Mouse (Mus musculus) cortical plate, adult 2 months (tissue): ENCODE results near the gene Nos3. TPM values are rescaled to one million over a fixed set of nuclear protein-coding genes. Genes with fewer than 3 reads are reported as not detected.

ENCODE experiments used
- H3K27ac ChIP-seq: fragments of 200-500 bp; 2 replicates; pipeline ENCODE4 v1.5.1; 2012; ENCODE audit warnings: low read length, control low read depth, inconsistent platforms; ENCODE audit not compliant: insufficient read depth
- H3K4me1 ChIP-seq: fragments of 200-500 bp; 2 replicates; pipeline ENCODE4 v1.6.1; 2011; ENCODE audit warnings: low read length; ENCODE audit not compliant: control insufficient read depth, insufficient read depth
- H3K4me3 ChIP-seq: fragments of 200-500 bp; 2 replicates; pipeline ENCODE4 v1.5.1; 2011; ENCODE audit warnings: mild to moderate bottlenecking, low read length, control low read depth; ENCODE audit not compliant: insufficient read depth
- CTCF ChIP-seq: fragments of 200-500 bp; IDR thresholded peaks from 2 replicates; pipeline ENCODE4 v1.5.1; 2011; ENCODE audit warnings: mild to moderate bottlenecking, control low read depth, low read length; ENCODE audit not compliant: insufficient read depth; ENCODE audit errors: extremely low read depth
- POLR2A ChIP-seq: fragments of 200-500 bp; IDR thresholded peaks from 2 replicates; pipeline ENCODE4 v1.6.1; 2011; ENCODE audit warnings: mild to moderate bottlenecking, low read length, control low read depth; ENCODE audit not compliant: insufficient read depth; ENCODE audit errors: extremely low read depth
- polyA plus RNA-seq: library from polyadenylated mRNA; depleted of rRNA; stranded (reverse); fragments of >200 nt; gene quantifications from 2 replicates; pipeline ENCODE4 v1.2.3, GENCODE M21; 2012

Nos3 gene
- polyA plus RNA-seq, 1 experiment: 10.4 TPM

DNA sequence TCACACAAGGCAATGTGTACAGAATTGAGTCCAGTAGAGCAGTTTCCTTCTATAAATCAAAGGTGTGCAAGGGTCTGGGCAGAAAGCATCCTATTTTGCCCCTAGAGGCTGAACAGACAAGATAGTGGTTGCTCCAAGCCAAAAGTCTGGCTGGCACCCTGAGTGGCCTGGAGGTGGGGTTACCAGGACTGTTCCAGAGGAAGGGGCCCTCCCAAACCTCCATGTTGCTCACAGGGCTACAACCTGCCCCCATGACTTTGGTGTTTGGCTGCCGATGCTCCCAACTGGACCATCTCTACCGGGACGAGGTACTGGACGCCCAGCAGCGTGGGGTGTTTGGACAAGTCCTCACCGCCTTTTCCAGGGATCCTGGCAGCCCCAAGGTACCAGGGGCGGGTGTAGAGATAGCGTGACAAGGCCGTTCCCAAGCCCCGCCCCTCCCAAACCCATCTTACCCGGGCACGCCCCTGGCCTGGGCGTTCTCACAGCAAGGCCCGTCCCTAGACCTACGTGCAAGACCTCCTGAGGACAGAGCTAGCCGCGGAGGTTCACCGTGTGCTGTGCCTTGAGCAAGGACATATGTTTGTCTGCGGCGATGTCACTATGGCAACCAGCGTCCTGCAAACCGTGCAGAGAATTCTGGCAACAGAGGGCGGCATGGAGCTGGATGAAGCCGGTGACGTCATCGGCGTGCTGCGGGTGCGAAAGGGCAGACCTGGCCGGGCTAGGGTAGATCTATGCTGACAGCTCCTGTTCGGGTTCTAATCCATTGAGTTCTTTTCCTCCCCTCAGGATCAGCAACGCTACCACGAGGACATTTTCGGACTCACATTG, 18.6 kb downstream of the Nos3 start:
- peak overlapping the region; percentile 49 for H3K4me3 ChIP-seq
- 0 out of 2 replicates have a peak overlapping the region, but pooled peaks have one; percentile 1 for H3K27ac ChIP-seq
- peaks cover 6% of the 10 kb centered on the region; the same call in 1 of the 2 replicates for H3K4me1 ChIP-seq
- no peak for TF ChIP-seq POLR2A
- TF ChIP-seq CTCF: peak; percentile 29; the same call in 1 of the 2 replicates

DNA sequence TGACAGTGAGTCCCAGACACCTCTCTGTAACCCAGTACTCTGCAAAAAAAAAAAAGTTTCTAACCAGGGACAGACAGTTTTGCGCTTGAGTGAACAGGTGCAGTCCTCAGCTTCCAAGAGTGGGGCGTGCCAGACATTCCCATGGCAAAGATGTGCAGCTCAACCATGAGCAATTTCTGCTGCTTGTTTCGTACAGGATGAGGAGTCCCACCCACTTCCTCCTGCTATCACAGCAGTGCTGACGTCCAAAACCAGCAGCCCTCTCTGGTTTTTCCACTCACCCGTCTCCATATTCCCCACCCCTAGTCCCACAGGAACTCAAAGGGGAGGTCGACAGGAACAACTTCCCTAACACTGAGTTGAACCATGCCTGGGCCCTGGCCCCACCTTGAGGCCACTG, 19.8 kb downstream of the Nos3 start:
- H3K27ac ChIP-seq: no peak overlapping the region
- TF ChIP-seq POLR2A (no peak), CTCF (no peak)
- no peak overlapping the region; the same call in 1 of the 2 replicates for H3K4me3 ChIP-seq
- peaks cover 6% of the 10 kb centered on the region; the same call in 1 of the 2 replicates for H3K4me1 ChIP-seq

DNA sequence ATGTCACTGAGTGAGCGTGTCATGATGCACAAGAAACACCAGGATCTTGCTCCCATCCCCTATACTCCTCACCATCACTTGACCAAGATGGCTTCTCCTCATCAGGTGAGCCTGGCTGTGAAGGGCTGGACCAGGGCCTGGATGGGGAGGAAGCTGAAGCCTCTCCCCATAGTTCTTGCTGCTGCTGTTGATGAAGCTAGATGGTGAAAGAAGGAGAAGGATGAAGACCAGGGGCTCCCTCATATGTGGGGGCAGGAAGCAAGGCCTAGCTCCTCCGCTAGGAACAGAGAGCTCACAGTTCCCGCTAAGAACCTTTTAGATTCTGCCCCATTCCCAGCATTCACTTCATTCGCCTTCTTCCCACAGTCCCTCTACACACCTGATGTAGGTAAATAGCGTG, 20.8 kb downstream of the Nos3 start:
- H3K4me1 ChIP-seq: peaks cover 3% of the 10 kb centered on the region; the same call in 1 of the 2 replicates
- H3K4me3 ChIP-seq: no peak overlapping the region
- H3K27ac ChIP-seq: no peak overlapping the region
- TF ChIP-seq CTCF (no peak), POLR2A (no peak)

DNA sequence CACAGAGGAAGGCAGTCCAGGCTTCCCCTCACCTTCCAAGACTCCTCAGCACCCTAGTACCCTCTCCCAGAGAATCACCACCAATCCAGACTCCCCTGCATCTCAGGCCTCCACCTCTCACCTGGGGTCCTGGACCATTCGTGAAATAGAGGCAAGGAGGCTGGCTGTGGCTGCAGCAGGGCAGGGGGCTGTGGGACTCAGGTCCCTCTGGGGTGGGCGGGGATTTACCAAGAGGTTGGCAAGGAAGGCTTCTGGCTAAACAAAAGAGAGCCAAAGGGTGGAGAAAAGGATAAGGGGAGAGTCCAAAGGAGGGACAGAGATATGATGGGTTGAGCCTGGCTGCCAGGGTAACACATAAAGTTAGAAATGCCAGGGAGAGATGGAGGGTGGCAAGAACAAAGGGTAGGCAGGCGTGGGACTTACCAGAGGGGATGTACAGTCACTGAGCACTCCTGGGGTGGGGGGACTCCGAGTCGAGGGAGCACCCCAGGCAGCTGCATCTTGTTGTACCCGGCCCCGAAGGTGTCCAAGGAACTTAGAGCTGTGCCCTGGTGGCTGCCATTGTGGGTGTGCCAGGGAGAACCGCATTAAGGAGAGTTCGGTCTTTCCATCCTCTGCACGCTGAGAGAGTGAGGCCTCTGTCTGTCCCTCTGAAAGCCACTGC, 21.4 kb downstream of the Nos3 start:
- no peak overlapping the region for H3K27ac ChIP-seq
- no peak overlapping the region for H3K4me3 ChIP-seq
- peaks cover 3% of the 10 kb centered on the region; the same call in 1 of the 2 replicates for H3K4me1 ChIP-seq
- TF ChIP-seq CTCF (no peak), POLR2A (no peak)

DNA sequence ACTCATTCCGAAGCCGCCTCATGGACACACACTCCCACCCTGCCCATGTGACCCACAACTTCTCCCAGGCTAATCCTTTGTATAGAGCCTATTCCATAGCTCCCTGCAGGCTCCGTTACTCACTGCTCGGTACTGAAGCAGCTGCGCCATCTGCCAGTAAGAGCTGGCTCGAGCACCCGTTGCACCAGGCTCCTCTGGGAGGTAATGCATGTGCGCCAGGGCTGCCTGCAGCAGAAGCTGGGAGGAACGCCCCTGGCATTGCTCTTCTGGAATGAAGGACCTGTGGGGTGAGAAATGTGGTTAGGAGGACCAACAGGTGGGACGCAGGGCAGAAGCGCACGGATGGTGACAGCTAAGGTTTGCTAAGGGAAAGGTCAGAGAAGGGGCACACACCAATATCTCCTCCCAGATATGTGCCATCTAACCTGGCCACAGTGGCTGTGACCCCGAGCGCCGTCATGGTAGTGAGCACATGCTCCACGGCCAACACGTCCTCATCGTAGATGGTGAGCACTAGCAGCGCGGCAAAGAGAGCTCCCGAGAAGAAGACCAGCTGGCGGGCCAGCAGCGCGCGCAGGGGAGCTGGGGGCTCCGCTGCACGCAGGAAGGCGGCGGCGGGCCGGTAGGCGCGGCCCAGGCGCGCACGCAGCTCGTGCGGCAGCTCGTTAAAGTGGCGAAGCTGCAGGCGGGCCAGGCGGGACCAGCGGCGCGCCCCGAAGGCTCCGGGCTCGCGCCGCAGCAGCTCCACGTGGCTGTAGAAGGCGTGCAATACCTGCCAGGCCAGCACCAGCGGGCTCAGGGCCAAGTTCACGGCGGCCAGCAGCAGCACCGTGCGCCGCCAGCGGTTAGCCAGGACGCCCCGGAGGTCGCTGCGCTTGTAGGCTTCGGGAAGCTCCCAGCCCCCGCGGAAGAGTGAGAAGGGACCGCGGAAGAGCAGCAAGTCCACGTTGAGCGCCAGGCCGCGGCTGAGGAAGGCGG, 22.9 kb downstream of the Nos3 start:
- Histone ChIP-seq H3K4me1 (peaks cover 3% of the 10 kb centered on the region; the same call in 1 of the 2 replicates), H3K27ac (no peak overlapping the region), H3K4me3 (peak overlapping the region; percentile 33)
- TF ChIP-seq POLR2A (no peak), CTCF (peak; percentile 35; the same call in 1 of the 2 replicates)

DNA sequence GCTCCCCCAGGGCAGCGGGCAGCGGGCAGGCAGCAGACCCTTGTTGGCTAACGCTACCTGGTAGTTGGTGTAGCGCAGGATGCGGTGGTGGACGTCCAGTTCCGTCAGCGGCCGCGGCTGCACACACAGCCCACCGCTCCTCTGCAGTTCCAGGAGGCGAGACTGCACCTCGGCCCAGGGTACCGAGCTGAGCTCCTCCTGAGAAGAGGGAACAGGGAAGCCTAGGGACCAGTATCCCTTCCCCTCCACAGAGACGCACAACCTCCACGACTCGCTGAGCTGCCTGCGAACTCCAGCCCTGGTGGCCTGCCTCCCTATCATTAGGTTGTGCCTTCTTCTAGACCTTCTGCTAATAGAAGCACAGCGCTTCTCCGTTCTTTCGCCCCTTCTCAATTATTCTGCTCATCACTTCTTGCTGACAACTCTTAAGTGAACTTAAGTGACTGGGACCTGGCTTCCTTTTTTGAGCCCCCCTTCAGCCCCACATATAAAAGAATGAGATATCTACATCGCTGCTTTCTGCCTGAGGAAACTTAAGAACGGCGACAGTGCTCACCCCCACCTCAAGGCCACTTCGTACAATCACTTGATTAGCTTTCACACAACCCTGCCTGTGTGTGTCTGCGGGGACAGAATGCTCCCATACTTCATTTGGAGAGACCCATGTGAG, 23.8 kb downstream of the Nos3 start:
- Histone ChIP-seq H3K4me3 (peak overlapping the region; percentile 33), H3K27ac (no peak overlapping the region), H3K4me1 (peaks cover 3% of the 10 kb centered on the region; the same call in 1 of the 2 replicates)
- TF ChIP-seq CTCF: no peak
- no peak for TF ChIP-seq POLR2A

DNA sequence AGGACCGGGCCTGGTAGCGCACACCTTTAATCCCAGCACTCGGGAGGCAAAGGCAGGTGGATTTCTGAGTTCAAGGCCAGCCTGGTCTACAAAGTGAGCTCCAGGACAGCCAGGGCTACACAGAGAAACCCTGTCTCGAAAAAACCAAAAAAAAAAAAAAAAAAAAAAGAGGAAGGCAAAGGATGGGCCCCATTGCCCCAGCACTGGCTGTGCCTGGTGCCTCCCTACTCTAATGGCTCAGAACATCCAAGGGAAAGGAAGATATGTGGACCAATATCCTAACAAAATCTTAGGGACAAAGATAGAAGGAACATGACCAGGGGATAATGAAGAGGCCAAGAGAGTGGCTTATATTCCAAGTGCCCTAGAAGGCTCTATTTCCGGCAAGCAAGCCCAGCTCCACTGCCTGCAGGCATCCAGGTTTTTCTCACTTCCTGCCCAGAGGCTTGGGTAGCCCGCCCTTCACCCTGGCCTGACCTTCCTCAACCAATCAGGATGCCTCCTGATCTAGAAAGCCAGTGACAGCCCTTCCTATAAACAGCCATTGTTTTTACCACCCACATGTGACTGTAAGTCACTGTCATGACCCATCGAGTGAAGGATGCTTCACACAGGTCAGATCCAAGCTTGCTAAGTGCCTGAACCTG, 24.5 kb downstream of the Nos3 start:
- Histone ChIP-seq H3K4me3 (no peak overlapping the region), H3K4me1 (peaks cover 3% of the 10 kb centered on the region; the same call in 1 of the 2 replicates), H3K27ac (no peak overlapping the region)
- TF ChIP-seq POLR2A (no peak), CTCF (no peak)

DNA sequence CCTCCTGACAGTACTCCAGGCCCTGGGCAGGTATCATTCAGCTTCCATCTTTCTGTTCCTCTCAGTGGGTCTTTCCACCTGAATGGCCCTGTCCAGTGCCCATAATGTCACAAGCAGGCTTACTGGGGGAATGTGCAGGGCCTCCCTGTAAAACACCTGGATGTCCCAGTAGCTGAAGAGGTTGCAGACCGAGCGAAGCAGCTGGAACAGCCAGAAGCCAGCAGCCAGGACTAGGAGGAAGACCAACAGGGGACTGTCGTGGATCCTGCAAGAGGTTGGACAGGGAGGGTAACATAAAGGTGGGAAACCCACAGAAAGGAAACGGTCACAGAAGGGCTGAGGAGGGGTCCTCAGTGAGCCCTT, 25.0 kb downstream of the Nos3 start:
- no peak overlapping the region for H3K27ac ChIP-seq
- TF ChIP-seq CTCF (no peak), POLR2A (no peak)
- peaks cover 3% of the 10 kb centered on the region; the same call in 1 of the 2 replicates for H3K4me1 ChIP-seq
- no peak overlapping the region for H3K4me3 ChIP-seq

DNA sequence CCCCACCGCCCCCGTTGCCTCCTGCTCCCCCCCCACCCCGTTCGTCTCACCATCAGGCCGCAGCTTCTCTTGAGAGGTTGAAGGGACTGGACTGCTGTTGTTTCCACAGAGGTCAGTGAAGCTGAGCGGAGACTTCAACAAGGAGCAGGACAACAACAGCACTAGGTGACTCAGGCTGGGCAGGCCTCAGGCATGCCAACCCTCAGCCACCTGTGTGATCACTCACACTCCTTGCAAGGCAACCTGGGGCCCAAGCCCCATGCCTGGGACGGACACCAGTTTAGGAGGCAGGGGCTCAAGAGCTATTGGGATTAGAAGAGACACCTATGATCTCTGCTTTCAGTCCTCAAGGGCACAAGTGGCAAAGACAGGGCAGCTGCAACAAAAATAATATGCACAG, 27.3 kb downstream of the Nos3 start, which contains the start of gene Atg9b:
TSS of gene Atg9b (minus strand) at position 280 of the 400 bp plus-strand sequence.
- H3K4me3 ChIP-seq: no peak within 1 kb of the TSS
- peaks cover 3% of the 10 kb centered on the region; the same call in 1 of the 2 replicates for H3K4me1 ChIP-seq
- no peak within 1 kb of the TSS for H3K27ac ChIP-seq
- no peak for TF ChIP-seq CTCF
